10 mouse cellular contexts compared by ENCODE assay signal in the genomic region with DNA sequence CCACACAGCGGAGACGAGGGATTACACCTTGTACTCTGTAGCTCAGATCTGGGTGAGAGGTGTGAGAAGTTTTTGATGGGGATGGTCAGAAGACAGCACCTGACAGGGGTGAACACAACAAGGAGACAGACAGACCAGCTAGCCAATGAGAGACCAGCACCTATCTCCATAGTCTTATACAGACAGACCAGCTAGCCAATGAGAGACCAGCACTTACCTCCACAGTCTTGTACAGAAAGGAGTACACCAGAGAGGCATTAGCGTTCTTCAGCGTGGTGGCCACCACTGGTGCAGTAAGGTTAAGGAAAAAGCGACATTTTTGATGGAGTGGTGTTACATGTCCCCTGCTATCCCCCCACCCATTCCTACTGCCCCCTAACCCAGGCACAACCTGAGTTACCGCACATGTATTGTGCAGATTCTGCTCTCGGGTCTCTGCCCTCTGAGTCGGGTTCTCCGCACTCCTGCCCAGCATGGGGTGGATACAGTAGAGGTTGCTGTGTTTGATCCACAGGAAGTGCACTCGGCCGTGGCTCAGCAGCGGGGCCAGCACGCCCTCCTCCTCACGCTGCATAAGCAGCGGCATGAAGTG. TPM values are rescaled to one million over a fixed set of nuclear protein-coding genes. Genes with fewer than 3 reads are reported as not detected.
DNase-seq lines count a peak whose midpoint lies in the region; ATAC-seq and TF ChIP-seq lines count a peak whose summit lies in the region.
"Had no signal": no experiment of that assay in that cellular context is flagged by ENCODE, and none has a peak within 500 bp of the region (broad histone marks: within the 10 kb centered on the region; RNA-seq: fewer than 3 reads in every experiment).

No protein-coding gene starts in this region.

- ATAC-seq in kidney, embryonic 15.5 days (replicated peaks; ENCODE audit: low FRiP score), result peak; percentile 37; the same call in 1 of the 2 replicates
- no peak for ATAC-seq in forebrain, embryonic 12.5 days (ENCODE audit: low FRiP score)

- 44% methylated on average over 15 of the region's 15 CpGs for WGBS in kidney, embryonic 15.5 days
- 73% methylated on average over 15 of the region's 15 CpGs for WGBS in small intestine, adult 2 months
- WGBS in forebrain, embryonic 12.5 days, result 76% methylated on average over 15 of the region's 15 CpGs

- 0 out of 2 replicates have a peak overlapping the region, but pooled peaks have one; percentile 4 for H3K4me3 ChIP-seq in kidney, embryonic 15.5 days (replicated peaks)
- H3K4me3 ChIP-seq in small intestine, adult 2 months (ENCODE audit: low read depth, low read length), result peak overlapping the region; percentile 3; the same call in 1 of the 2 replicates
- no peak overlapping the region for H3K4me3 ChIP-seq in forebrain, embryonic 12.5 days (replicated peaks)
- H3K4me3 ChIP-seq: embryonic facial prominence, embryonic 13.5 days; heart, embryonic 12.5 days had no signal

- TF ChIP-seq POLR2A in small intestine, adult 2 months (IDR thresholded peaks at IDR 0.05; ENCODE audit: low read depth, low read length), result no peak

- H3K9me3 ChIP-seq in kidney, embryonic 15.5 days (replicated peaks), result no peaks in the 10 kb centered on the region
- no peaks in the 10 kb centered on the region for H3K9me3 ChIP-seq in forebrain, embryonic 12.5 days
- H3K9me3 ChIP-seq: embryonic facial prominence, embryonic 13.5 days had no signal

- H3K27me3 ChIP-seq in kidney, embryonic 15.5 days, result peaks cover 17% of the 10 kb centered on the region
- no peaks in the 10 kb centered on the region for H3K27me3 ChIP-seq in small intestine, adult 2 months (ENCODE audit: control insufficient read depth, insufficient read depth, low read length)
- peaks cover 19% of the 10 kb centered on the region for H3K27me3 ChIP-seq in forebrain, embryonic 12.5 days

- peak overlapping the region; percentile 42 for H3K4me2 ChIP-seq in kidney, embryonic 15.5 days
- no peak overlapping the region for H3K4me2 ChIP-seq in forebrain, embryonic 12.5 days
- H3K4me2 ChIP-seq: embryonic facial prominence, embryonic 13.5 days; heart, embryonic 12.5 days had no signal

- peaks cover 17% of the 10 kb centered on the region for H3K4me1 ChIP-seq in kidney, embryonic 15.5 days
- H3K4me1 ChIP-seq in small intestine, adult 2 months (ENCODE audit: control insufficient read depth, insufficient read depth, insufficient read length, low read length), result peaks cover 5% of the 10 kb centered on the region
- peaks cover 6% of the 10 kb centered on the region; the same call in 1 of the 2 replicates for H3K4me1 ChIP-seq in forebrain, embryonic 12.5 days

- 0 out of 2 replicates have a peak overlapping the region, but pooled peaks have one; percentile 13 for H3K27ac ChIP-seq in kidney, embryonic 15.5 days
- H3K27ac ChIP-seq in small intestine, adult 2 months (ENCODE audit: insufficient read depth, low read depth, low read length), result no peak overlapping the region
- H3K27ac ChIP-seq in forebrain, embryonic 12.5 days, result no peak overlapping the region
- H3K27ac ChIP-seq: embryonic facial prominence, embryonic 13.5 days; macrophage had no signal

- TF ChIP-seq CTCF in small intestine, adult 2 months (IDR thresholded peaks at IDR 0.05; ENCODE audit: extremely low read depth, insufficient read length, insufficient replicate concordance, low read depth, low read length), result no peak

- H3K36me3 ChIP-seq in kidney, embryonic 15.5 days, result no peaks in the 10 kb centered on the region
- H3K36me3 ChIP-seq in small intestine, adult 2 months (ENCODE audit: control insufficient read depth, insufficient read depth, low read length), result peaks cover 16% of the 10 kb centered on the region
- H3K36me3 ChIP-seq in forebrain, embryonic 12.5 days (replicated peaks), result no peaks in the 10 kb centered on the region
- H3K36me3 ChIP-seq: embryonic facial prominence, embryonic 13.5 days; heart, embryonic 12.5 days had no signal

- H3K9ac ChIP-seq in kidney, embryonic 15.5 days, result no peak overlapping the region
- no peak overlapping the region for H3K9ac ChIP-seq in forebrain, embryonic 12.5 days
- H3K9ac ChIP-seq: embryonic facial prominence, embryonic 13.5 days; heart, embryonic 12.5 days had no signal

- DNase-seq in spleen, adult 12 weeks (ENCODE audit: low spot score), result peak; percentile 63
- no peak for DNase-seq in spleen, postnatal 14 days (ENCODE audit: low spot score in 2 of 2)
- DNase-seq in MN1 (ENCODE audit: low spot score), result peak; percentile 42
- no peak for DNase-seq in urinary bladder, adult 18-20 months (ENCODE audit: low spot score in 2 of 2)

RNA-seq across cellular contexts. Expression of gene Ap1m2, which starts 2.9 kb away (rescaled TPM):
- 35.9 and 37.1 TPM in 2 replicates for polyA plus RNA-seq in kidney, embryonic 15.5 days (2015; fragmentation: Nextera tagmentation; extraction: Ambion mirVana)
- polyA plus RNA-seq in small intestine, adult 2 months (2012; rRNA removed), result 36.4 and 69.5 TPM in 2 replicates
- polyA plus RNA-seq in forebrain, embryonic 12.5 days (2016; fragmentation: Nextera tagmentation; extraction: Ambion mirVana), result 3.3 TPM in 2 replicates
- polyA plus RNA-seq: macrophage had no signal

RNA-seq across cellular contexts. Expression of gene Slc44a2, which starts 11.3 kb away (rescaled TPM):
- 85.4 and 97.1 TPM in 2 replicates for polyA plus RNA-seq in kidney, embryonic 15.5 days (2015; fragmentation: Nextera tagmentation; extraction: Ambion mirVana)
- 11.9 and 12.7 TPM in 2 replicates for polyA plus RNA-seq in small intestine, adult 2 months (2012; rRNA removed)
- 76.9 and 80.1 TPM in 2 replicates for polyA plus RNA-seq in forebrain, embryonic 12.5 days (2016; fragmentation: Nextera tagmentation; extraction: Ambion mirVana)

RNA-seq across cellular contexts. Expression of gene Cdkn2d, which starts 18.0 kb away (rescaled TPM):
- polyA plus RNA-seq in kidney, embryonic 15.5 days (2015; fragmentation: Nextera tagmentation; extraction: Ambion mirVana), result 51.2 and 51.5 TPM in 2 replicates
- polyA plus RNA-seq in small intestine, adult 2 months (2012; rRNA removed), result 11.0 and 27.1 TPM in 2 replicates
- polyA plus RNA-seq in forebrain, embryonic 12.5 days (2016; fragmentation: Nextera tagmentation; extraction: Ambion mirVana), result 70.6 and 74.5 TPM in 2 replicates

RNA-seq across cellular contexts. Expression of gene Kri1, which starts 21.5 kb away (rescaled TPM):
- 13.8 and 19.8 TPM in 2 replicates for polyA plus RNA-seq in kidney, embryonic 15.5 days (2015; fragmentation: Nextera tagmentation; extraction: Ambion mirVana)
- polyA plus RNA-seq in small intestine, adult 2 months (2012; rRNA removed), result 9.1 and 9.6 TPM in 2 replicates
- 19.5 and 20.8 TPM in 2 replicates for polyA plus RNA-seq in forebrain, embryonic 12.5 days (2016; fragmentation: Nextera tagmentation; extraction: Ambion mirVana)

RNA-seq across cellular contexts. Expression of gene Atg4d, which starts 44.2 kb away (rescaled TPM):
- 42.7 and 49.5 TPM in 2 replicates for polyA plus RNA-seq in kidney, embryonic 15.5 days (2015; fragmentation: Nextera tagmentation; extraction: Ambion mirVana)
- 70.1 and 144 TPM in 2 replicates for polyA plus RNA-seq in small intestine, adult 2 months (2012; rRNA removed)
- polyA plus RNA-seq in forebrain, embryonic 12.5 days (2016; fragmentation: Nextera tagmentation; extraction: Ambion mirVana), result 47.4 and 50.7 TPM in 2 replicates

Comparison
In these comparisons a context has a peak if more than half of its experiments do, and no peak if none do; other contexts are left out.
1. DNase-seq: peak in spleen, adult 12 weeks (single experiment) and MN1 (single experiment); none in spleen, postnatal 14 days (0 of 2) and urinary bladder, adult 18-20 months (0 of 2).